Mouse (Mus musculus) lung, embryonic 14.5 days (tissue): Measurements from ENCODE around the gene Cnga3. TPM values are rescaled to one million over a fixed set of nuclear protein-coding genes. Genes with fewer than 3 reads are reported as not detected.

Source experiments
- ATAC-seq: fragments of 200-750 bp; cut with Nextera tagmentation; 2 replicates; pipeline ENCODE4 v1.8.0; 2017; ENCODE audit warnings: mild to moderate bottlenecking, moderate TSS enrichment, moderate library complexity; ENCODE audit not compliant: insufficient read depth
- DNase-seq: peaks from one replicate; pipeline ENCODE4 v3.0.0-alpha.2; 2015
- H3K27ac ChIP-seq: fragments of 300-500 bp; sonication (generic); 2 replicates; pipeline ENCODE4 v1.5.1; 2014; ENCODE audit warnings: low read depth, mild to moderate bottlenecking, moderate library complexity
- H3K27me3 ChIP-seq: fragments of 300-500 bp; sonication (generic); 2 replicates; pipeline ENCODE4 v1.6.1; 2014; ENCODE audit warnings: low read length, control low read depth; ENCODE audit not compliant: insufficient read depth
- H3K36me3 ChIP-seq: fragments of 300-500 bp; sonication (generic); 2 replicates; pipeline ENCODE4 v1.6.1; 2014; ENCODE audit warnings: control low read depth; ENCODE audit not compliant: insufficient read depth
- H3K4me1 ChIP-seq: fragments of 300-500 bp; sonication (generic); 2 replicates; pipeline ENCODE4 v1.6.1; 2014; ENCODE audit warnings: antibody characterized with exemption, control low read depth; ENCODE audit not compliant: insufficient read depth
- H3K4me2 ChIP-seq: fragments of 300-500 bp; sonication (generic); 2 replicates; pipeline ENCODE4 v1.6.1; 2014; ENCODE audit warnings: mild to moderate bottlenecking
- H3K4me3 ChIP-seq: fragments of 300-500 bp; sonication (generic); 2 replicates; pipeline ENCODE4 v1.5.1; 2014; ENCODE audit warnings: low read depth, low read length
- H3K9ac ChIP-seq: fragments of 300-500 bp; sonication (generic); 2 replicates; pipeline ENCODE4 v1.6.1; 2014
- H3K9me3 ChIP-seq: fragments of 300-500 bp; sonication (generic); 2 replicates; pipeline ENCODE4 v1.6.1; 2016; ENCODE audit warnings: low read depth, low read length, control low read depth
- CTCF ChIP-seq: IDR thresholded peaks from 2 replicates; pipeline ENCODE4 v1.5.1; 2016; ENCODE audit warnings: antibody characterized with exemption, low read depth
- WGBS: fragments of 180-500 bp; shearing (Covaris S2); extraction: QIAGEN DNeasy Blood & Tissue Kit; methylation state at CpG from one replicate; pipeline ENCODE4 v1.1.7; 2014; 5-methylcytosine and 5-hydroxymethylcytosine counted together
- polyA plus RNA-seq: library from polyadenylated mRNA; unstranded; fragments of >200 nt; fragmentation: Nextera tagmentation; extraction: Ambion mirVana; gene quantifications from 2 replicates; pipeline ENCODE4 v1.2.1, GENCODE M21; 2014

The Cnga3 gene
- polyA plus RNA-seq, 1 experiment from 2014 or later: not detected

- no peaks in the 10 kb centered on the region for H3K4me1 ChIP-seq
- no peak for TF ChIP-seq CTCF
- ATAC-seq (no peak), DNase-seq (no peak)
- H3K4me3 ChIP-seq: no peak overlapping the region
- no peaks in the 10 kb centered on the region for H3K9me3 ChIP-seq
- no peak overlapping the region for H3K27ac ChIP-seq
- no peaks in the 10 kb centered on the region for H3K27me3 ChIP-seq
- no peaks in the 10 kb centered on the region for H3K36me3 ChIP-seq
- no peak overlapping the region for H3K4me2 ChIP-seq
- 95% methylated on average over 4 of the region's 4 CpGs for WGBS
- H3K9ac ChIP-seq: no peak overlapping the region
Measured at GRCm38 (mm10) chr1:37309939-37310515, 95.8 kb downstream of the Cnga3 start.

Other genes starting within 250 kb of the Cnga3 start
- gene Vwa3b, start 187.8 kb upstream of the Cnga3 start, polyA plus RNA-seq: not detected in 2 replicates
- 10.3 and 11.1 TPM in 2 replicates for gene Inpp4a, start 85.4 kb downstream of the Cnga3 start, polyA plus RNA-seq
- 49.5 and 51.6 TPM in 2 replicates for gene Coa5, start 215.7 kb downstream of the Cnga3 start, polyA plus RNA-seq
- gene Unc50, start 215.7 kb downstream of the Cnga3 start, polyA plus RNA-seq: 129 and 135 TPM in 2 replicates